Mouse (Mus musculus) embryonic facial prominence, embryonic 15.5 days (tissue): ENCODE measurements around the gene Agap1. TPM values are rescaled to one million over a fixed set of nuclear protein-coding genes. Genes with fewer than 3 reads are reported as not detected.
A peak's percentile ranks its signal among the peaks of the same experiment; 100 is the strongest.

Experiments used
- ATAC-seq: fragments of 200-750 bp; cut with Nextera tagmentation; 2 replicates; pipeline ENCODE4 v1.8.0; 2017; ENCODE audit warnings: low read depth, moderate TSS enrichment; ENCODE audit not compliant: insufficient number of reproducible peaks, low FRiP score, low TSS enrichment
- H3K27ac ChIP-seq: fragments of 300-500 bp; sonication (generic); replicated peaks from 2 replicates; pipeline ENCODE4 v1.5.1; 2015; ENCODE audit warnings: mild to moderate bottlenecking, inconsistent platforms
- H3K27me3 ChIP-seq: fragments of 300-500 bp; sonication (generic); 2 replicates; pipeline ENCODE4 v1.6.1; 2015; ENCODE audit warnings: inconsistent platforms
- H3K36me3 ChIP-seq: fragments of 300-500 bp; sonication (generic); 2 replicates; pipeline ENCODE4 v1.6.1; 2015; ENCODE audit warnings: mild to moderate bottlenecking, inconsistent platforms
- H3K4me1 ChIP-seq: fragments of 300-500 bp; sonication (generic); 2 replicates; pipeline ENCODE4 v1.6.1; 2015; ENCODE audit warnings: inconsistent platforms
- H3K4me2 ChIP-seq: fragments of 300-500 bp; sonication (generic); replicated peaks from 2 replicates; pipeline ENCODE4 v1.6.1; 2015; ENCODE audit warnings: mild to moderate bottlenecking, inconsistent platforms
- H3K4me3 ChIP-seq: fragments of 300-500 bp; sonication (generic); replicated peaks from 2 replicates; pipeline ENCODE4 v1.5.1; 2015; ENCODE audit warnings: mild to moderate bottlenecking, inconsistent platforms
- H3K9ac ChIP-seq: fragments of 300-500 bp; sonication (generic); 2 replicates; pipeline ENCODE4 v1.6.1; 2015; ENCODE audit warnings: inconsistent platforms
- H3K9me3 ChIP-seq: fragments of 300-500 bp; sonication (generic); replicated peaks from 2 replicates; pipeline ENCODE4 v1.6.1; 2016; ENCODE audit warnings: inconsistent platforms
- WGBS: fragments of 180-500 bp; shearing (Covaris S2); methylation state at CpG from one replicate; pipeline ENCODE4 v1.1.7; 2015; 5-methylcytosine and 5-hydroxymethylcytosine counted together
- polyA plus RNA-seq: library from polyadenylated mRNA; unstranded; fragments of >200 nt; fragmentation: Nextera tagmentation; extraction: Ambion mirVana; gene quantifications from 2 replicates; pipeline ENCODE4 v1.2.1, GENCODE M21; 2015

The Agap1 gene
- polyA plus RNA-seq, 1 experiment from 2014 or later = 13.4 TPM

DNA sequence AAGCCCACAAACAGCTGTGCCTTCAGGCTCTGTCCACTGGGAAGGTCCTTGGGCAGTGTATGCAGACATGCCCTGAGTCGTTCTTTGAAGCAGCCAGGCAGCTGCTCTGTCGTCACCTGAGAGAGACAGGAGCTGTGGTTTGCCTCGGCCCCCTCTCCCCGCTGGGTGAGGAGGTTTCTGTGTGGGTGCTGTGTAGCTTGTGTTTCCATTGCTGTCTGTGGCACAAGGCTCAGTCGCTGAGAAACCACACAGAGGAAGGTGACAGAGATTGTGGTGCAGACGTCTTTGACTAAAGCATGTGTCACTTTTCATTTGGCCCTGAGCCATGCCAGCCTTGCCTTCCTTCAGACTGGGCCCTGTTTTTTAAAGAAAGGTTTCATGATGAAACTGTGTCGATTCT lies 148.3 kb downstream of the Agap1 start:
- peaks cover 33% of the 10 kb centered on the region for H3K4me1 ChIP-seq
- no peaks in the 10 kb centered on the region for H3K27me3 ChIP-seq
- H3K4me2 ChIP-seq = no peak overlapping the region
- no peaks in the 10 kb centered on the region for H3K36me3 ChIP-seq
- no peak for ATAC-seq
- no peak overlapping the region for H3K4me3 ChIP-seq
- H3K9me3 ChIP-seq = no peaks in the 10 kb centered on the region
- no peak overlapping the region for H3K27ac ChIP-seq
- no peak overlapping the region for H3K9ac ChIP-seq
- 49% methylated on average over 7 of the region's 7 CpGs for WGBS

GRCm38 (mm10) chr1:89606612-89607011 lies 152.0 kb downstream of the Agap1 start:
- Histone ChIP-seq H3K9ac (no peak overlapping the region), H3K27me3 (no peaks in the 10 kb centered on the region), H3K36me3 (peaks cover 15% of the 10 kb centered on the region), H3K9me3 (no peaks in the 10 kb centered on the region), H3K4me1 (peaks cover 12% of the 10 kb centered on the region; the same call in 1 of the 2 replicates), H3K27ac (no peak overlapping the region), H3K4me2 (no peak overlapping the region), H3K4me3 (no peak overlapping the region)
- 39% methylated on average over 5 of the region's 5 CpGs for WGBS
- ATAC-seq = no peak

GRCm38 (mm10) chr1:89608766-89609165 lies 154.2 kb downstream of the Agap1 start:
- WGBS = 90% methylated on average over 4 of the region's 4 CpGs
- no peak for ATAC-seq
- Histone ChIP-seq H3K9ac (no peak overlapping the region), H3K4me3 (no peak overlapping the region), H3K9me3 (no peaks in the 10 kb centered on the region), H3K4me1 (0 out of 2 replicates have a peak, but pooled peaks cover 6% of the 10 kb centered on the region), H3K4me2 (no peak overlapping the region), H3K27ac (no peak overlapping the region), H3K27me3 (no peaks in the 10 kb centered on the region), H3K36me3 (peaks cover 22% of the 10 kb centered on the region)

DNA sequence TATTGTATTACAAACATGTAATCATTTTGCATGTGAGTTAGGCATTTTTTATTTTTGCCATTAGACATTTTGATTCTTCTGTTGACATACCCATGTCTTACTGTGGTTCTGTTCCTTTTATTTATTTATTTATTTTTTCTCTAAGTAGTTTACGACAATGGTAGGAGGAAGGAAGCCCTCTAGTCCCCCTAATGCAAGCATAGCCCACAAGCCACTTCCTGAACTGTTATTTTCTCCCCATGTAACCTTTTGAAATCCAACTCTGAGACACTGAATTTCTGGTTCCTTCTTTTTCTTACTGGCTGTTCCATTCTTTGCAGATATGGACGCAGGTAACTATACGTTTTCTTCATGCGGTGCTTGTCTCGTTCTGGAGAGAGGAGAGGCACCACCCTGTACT lies 155.4 kb downstream of the Agap1 start:
- ATAC-seq = no peak
- Histone ChIP-seq H3K4me1 (0 out of 2 replicates have a peak, but pooled peaks cover 6% of the 10 kb centered on the region), H3K27me3 (no peaks in the 10 kb centered on the region), H3K4me3 (no peak overlapping the region), H3K36me3 (peaks cover 22% of the 10 kb centered on the region), H3K9ac (no peak overlapping the region), H3K9me3 (no peaks in the 10 kb centered on the region), H3K4me2 (no peak overlapping the region), H3K27ac (no peak overlapping the region)
- WGBS = 93% methylated on average over 5 of the region's 5 CpGs

GRCm38 (mm10) chr1:89611521-89611920 lies 156.9 kb downstream of the Agap1 start:
- Histone ChIP-seq H3K36me3 (peaks cover 22% of the 10 kb centered on the region), H3K9me3 (no peaks in the 10 kb centered on the region), H3K27me3 (no peaks in the 10 kb centered on the region), H3K4me2 (no peak overlapping the region), H3K4me1 (0 out of 2 replicates have a peak, but pooled peaks cover 6% of the 10 kb centered on the region), H3K27ac (no peak overlapping the region), H3K9ac (no peak overlapping the region), H3K4me3 (no peak overlapping the region)
- WGBS = 88% methylated on average over 6 of the region's 6 CpGs
- no peak for ATAC-seq

DNA sequence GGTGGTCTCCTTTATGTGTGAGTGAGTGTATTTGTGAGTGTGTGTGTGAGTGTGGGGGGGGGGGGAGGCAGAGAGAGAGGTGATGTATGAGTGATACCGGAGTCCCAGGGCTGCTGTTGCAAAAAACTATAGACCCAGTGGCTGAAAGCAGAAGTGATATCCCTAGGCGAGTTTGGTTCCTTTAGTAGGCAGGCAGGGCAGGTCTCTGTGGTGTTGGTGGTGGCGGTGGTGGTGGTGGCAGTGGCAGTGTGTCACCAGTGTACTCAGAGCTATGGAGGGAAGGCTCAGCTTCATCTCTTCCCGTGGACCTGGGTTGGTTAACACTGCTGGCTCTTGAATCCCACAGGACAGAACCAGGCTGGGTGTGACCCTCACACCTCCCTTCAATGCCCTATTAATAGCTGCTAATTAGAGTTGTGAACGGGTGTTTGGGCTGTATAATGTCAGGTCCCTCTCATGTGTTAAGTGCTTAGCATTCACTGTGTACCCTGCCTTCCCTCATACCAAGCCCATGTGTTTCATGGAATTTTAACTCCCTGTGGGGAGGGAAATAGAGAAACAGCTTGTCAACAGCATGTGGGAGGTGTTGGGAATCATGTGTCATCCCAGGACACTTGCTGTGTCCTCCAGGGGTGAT lies 158.7 kb downstream of the Agap1 start:
- Histone ChIP-seq H3K27me3 (no peaks in the 10 kb centered on the region), H3K4me3 (no peak overlapping the region), H3K4me1 (peaks cover 4% of the 10 kb centered on the region; the same call in 1 of the 2 replicates), H3K36me3 (peaks cover 22% of the 10 kb centered on the region), H3K27ac (no peak overlapping the region), H3K9ac (no peak overlapping the region), H3K9me3 (no peaks in the 10 kb centered on the region), H3K4me2 (no peak overlapping the region)
- ATAC-seq = no peak
- WGBS = 70% methylated on average over 5 of the region's 5 CpGs

- no peaks in the 10 kb centered on the region for H3K9me3 ChIP-seq
- no peak overlapping the region for H3K9ac ChIP-seq
- H3K4me2 ChIP-seq = no peak overlapping the region
- H3K4me3 ChIP-seq = no peak overlapping the region
- peaks cover 15% of the 10 kb centered on the region for H3K4me1 ChIP-seq
- H3K36me3 ChIP-seq = peaks cover 8% of the 10 kb centered on the region
- no peak for ATAC-seq
- no peaks in the 10 kb centered on the region for H3K27me3 ChIP-seq
- H3K27ac ChIP-seq = no peak overlapping the region
- WGBS = 69% methylated on average over 6 of the region's 6 CpGs
Measured at GRCm38 (mm10) chr1:89616556-89616955, 161.9 kb downstream of the Agap1 start.

- H3K9me3 ChIP-seq = no peaks in the 10 kb centered on the region
- no peaks in the 10 kb centered on the region for H3K36me3 ChIP-seq
- WGBS = 65% methylated on average over 9 of the region's 9 CpGs
- no peak overlapping the region for H3K27ac ChIP-seq
- peaks cover 20% of the 10 kb centered on the region for H3K4me1 ChIP-seq
- H3K9ac ChIP-seq = no peak overlapping the region
- no peak overlapping the region for H3K4me3 ChIP-seq
- H3K27me3 ChIP-seq = no peaks in the 10 kb centered on the region
- no peak for ATAC-seq
- no peak overlapping the region for H3K4me2 ChIP-seq
Measured at GRCm38 (mm10) chr1:89617336-89617735, 162.7 kb downstream of the Agap1 start.

DNA sequence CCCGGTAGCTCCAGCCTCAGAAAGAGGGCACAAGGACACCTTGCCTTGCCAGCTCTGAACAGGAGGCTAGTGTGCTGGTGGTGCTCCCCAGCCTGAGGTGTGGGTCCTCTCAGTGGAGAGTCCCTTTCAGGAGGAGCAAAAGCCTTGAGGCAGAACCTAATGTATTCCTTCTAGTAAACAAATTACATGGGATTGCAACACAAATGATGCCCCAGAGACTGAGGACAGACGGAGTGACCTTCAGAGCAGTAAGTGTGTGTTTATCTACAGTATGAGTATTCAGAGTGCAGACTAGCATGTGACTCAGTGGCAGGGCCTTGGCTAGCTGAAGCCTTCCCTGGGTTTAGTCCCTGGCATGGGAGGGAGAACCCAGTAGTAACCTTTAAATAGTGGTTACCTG lies 165.4 kb downstream of the Agap1 start:
- H3K4me2 ChIP-seq = no peak overlapping the region
- H3K4me1 ChIP-seq = peaks cover 22% of the 10 kb centered on the region
- H3K36me3 ChIP-seq = no peaks in the 10 kb centered on the region
- H3K27ac ChIP-seq = no peak overlapping the region
- ATAC-seq = no peak
- H3K9me3 ChIP-seq = no peaks in the 10 kb centered on the region
- 74% methylated on average over 2 of the region's 2 CpGs for WGBS
- no peaks in the 10 kb centered on the region for H3K27me3 ChIP-seq
- H3K9ac ChIP-seq = no peak overlapping the region
- no peak overlapping the region for H3K4me3 ChIP-seq

DNA sequence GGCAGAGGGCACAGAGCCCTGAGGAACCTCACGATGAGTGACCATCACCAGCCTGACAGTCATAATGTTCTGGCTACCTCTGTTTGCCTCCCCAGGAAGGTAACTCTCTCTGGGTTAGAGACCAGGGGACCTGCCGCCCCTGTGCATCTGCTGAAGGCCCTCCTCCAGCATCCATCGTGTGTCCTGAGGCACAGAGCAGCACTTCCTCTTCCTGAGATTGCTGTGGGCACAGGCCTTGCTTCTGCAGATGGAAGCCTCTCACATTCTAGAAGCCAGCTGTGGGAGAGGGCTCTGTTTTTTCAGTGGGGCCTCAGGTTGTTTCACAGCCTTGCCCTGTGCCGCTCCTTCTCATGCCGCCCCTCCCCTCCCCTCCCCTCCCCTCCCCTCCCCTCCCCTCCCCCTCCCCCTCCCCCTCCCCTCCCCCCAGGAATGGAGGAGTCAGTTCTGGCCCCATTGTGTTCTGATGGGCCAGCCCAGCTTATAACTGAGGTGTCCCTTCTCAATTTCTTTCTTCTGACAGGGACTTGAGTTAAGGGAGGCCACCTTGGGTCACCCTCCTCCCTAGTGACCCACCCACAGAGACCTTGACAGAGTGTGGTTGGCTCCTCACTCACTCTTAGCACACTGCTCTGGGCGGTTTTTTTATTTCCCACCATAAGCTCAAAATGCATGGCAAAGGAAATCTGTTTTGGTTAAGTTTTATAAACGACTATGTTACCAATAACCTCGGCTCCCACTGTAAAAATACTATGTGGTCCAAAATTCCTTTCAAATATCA lies 166.6 kb downstream of the Agap1 start:
- no peak overlapping the region for H3K4me3 ChIP-seq
- ATAC-seq = no peak
- no peaks in the 10 kb centered on the region for H3K36me3 ChIP-seq
- 55% methylated on average over 6 of the region's 8 CpGs for WGBS
- no peak overlapping the region for H3K27ac ChIP-seq
- H3K9ac ChIP-seq = no peak overlapping the region
- no peak overlapping the region for H3K4me2 ChIP-seq
- peaks cover 22% of the 10 kb centered on the region for H3K4me1 ChIP-seq
- no peaks in the 10 kb centered on the region for H3K27me3 ChIP-seq
- H3K9me3 ChIP-seq = no peaks in the 10 kb centered on the region

GRCm38 (mm10) chr1:89621952-89622351 lies 167.3 kb downstream of the Agap1 start:
- Histone ChIP-seq H3K4me2 (no peak overlapping the region), H3K4me1 (peaks cover 22% of the 10 kb centered on the region), H3K9ac (no peak overlapping the region), H3K27me3 (no peaks in the 10 kb centered on the region), H3K4me3 (no peak overlapping the region), H3K9me3 (no peaks in the 10 kb centered on the region), H3K27ac (0 out of 2 replicates have a peak overlapping the region, but pooled peaks have one; percentile 11), H3K36me3 (no peaks in the 10 kb centered on the region)
- WGBS = 70% methylated on average over 8 of the region's 8 CpGs
- no peak for ATAC-seq
